Mouse (Mus musculus): ENCODE data around the gene Gsdma3. TPM values are rescaled to one million over a fixed set of nuclear protein-coding genes. Genes with fewer than 3 reads are reported as not detected.
"Not testable (repeated sequence)": the region's sequence is repeated elsewhere in the genome, so short reads cannot be mapped to it uniquely, and the experiment has no call there.

Gene Gsdma3
- total and polyA plus RNA-seq, 2 experiments from 2014 or later, result not detected

DNA sequence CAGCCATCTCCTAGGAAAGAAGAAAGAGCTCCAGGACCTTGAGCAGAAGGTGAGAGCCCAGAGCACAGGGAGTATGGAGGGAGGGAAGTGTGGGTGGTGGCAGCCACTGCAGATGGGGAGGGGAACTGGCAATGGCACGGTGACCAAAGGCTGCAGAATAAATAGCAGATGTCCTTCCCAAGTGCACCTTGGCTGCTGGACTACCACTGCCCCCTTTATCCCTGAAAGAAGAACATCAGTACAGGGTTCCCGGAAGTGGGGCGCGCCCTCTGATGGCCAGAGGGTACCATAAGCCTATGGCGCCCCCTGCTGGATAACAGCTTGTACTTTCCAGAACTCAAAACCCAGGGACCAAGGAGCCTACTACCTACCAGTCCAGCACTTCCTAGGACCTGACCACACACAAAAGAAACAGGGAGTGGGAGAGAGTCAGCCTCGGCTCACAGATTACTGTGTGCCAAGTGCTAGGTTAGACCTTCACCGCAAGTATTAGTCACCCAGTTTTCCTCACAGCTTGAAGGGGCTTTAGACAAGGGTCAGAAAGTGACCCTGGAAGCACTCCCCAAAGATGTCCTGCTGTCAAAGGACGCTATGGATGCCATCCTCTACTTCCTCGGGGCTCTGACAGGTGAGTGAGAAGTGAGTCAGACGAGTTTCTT lies 9.3 kb downstream of the Gsdma3 start:
- peak; percentile 40 for DNase-seq (ENCODE audit: low spot score)
- WGBS, result 26% methylated on average over 10 of the region's 10 CpGs
- H3K27me3 ChIP-seq (ENCODE audit: control insufficient read depth, insufficient read depth, low read length), result not testable (repeated sequence)

DNA sequence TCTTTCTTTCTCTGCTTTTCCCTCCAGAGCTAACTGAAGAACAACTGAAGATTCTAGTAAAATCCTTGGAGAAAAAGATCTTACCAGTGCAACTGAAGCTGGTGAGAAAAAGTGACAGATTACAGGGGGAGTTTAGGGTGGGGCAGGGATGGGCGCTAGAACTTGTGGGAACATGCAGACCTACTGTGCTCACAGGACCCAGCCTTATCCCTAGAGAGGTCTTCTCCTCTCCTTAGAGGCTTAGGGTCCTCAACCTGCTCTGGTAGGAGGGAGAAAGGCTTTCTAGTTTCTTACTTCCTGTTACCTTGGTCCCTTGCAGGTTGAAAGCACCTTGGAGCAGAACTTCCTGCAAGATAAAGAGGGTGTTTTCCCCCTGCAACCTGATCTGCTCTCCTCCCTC lies 11.3 kb downstream of the Gsdma3 start:
- Histone ChIP-seq H3K4me3 (ENCODE audit: low read depth, low read length) (no peak overlapping the region), H3K27ac (ENCODE audit: low read depth) (no peak overlapping the region), H3K9me3 (replicated peaks; ENCODE audit: control insufficient read depth, low read length) (no peaks in the 10 kb centered on the region), H3K4me2 (ENCODE audit: low read depth, low read length) (no peak overlapping the region), H3K4me1 (ENCODE audit: control insufficient read depth, insufficient read depth) (no peaks in the 10 kb centered on the region), H3K27me3 (ENCODE audit: control insufficient read depth, insufficient read depth, low read length) (0 out of 2 replicates have a peak, but pooled peaks cover 2% of the 10 kb centered on the region), H3K9ac (replicated peaks; ENCODE audit: low read depth, low read length) (no peak overlapping the region), H3K36me3 (replicated peaks; ENCODE audit: control insufficient read depth, insufficient read depth, low read length) (no peaks in the 10 kb centered on the region)
- TF ChIP-seq EP300 (IDR thresholded peaks at IDR 0.05; ENCODE audit: low read depth), result no peak
- TF ChIP-seq CTCF (IDR thresholded peaks at IDR 0.05; ENCODE audit: low read depth), result no peak
- no peak for DNase-seq (ENCODE audit: low spot score)
- no peak for ATAC-seq (ENCODE audit: insufficient read depth, low read depth)
- 61% methylated on average over 1 of the region's 1 CpGs for WGBS

More for the DNA sequence above, 9.3 kb downstream of the Gsdma3 start:
- peak; percentile 66; the same call in 1 of the 2 replicates for ATAC-seq (ENCODE audit: insufficient read depth, low read depth)
- not testable (repeated sequence) for H3K36me3 ChIP-seq (replicated peaks; ENCODE audit: control insufficient read depth, insufficient read depth, low read length); H3K9me3 ChIP-seq (replicated peaks; ENCODE audit: control insufficient read depth, low read length); H3K9ac ChIP-seq (replicated peaks; ENCODE audit: low read depth, low read length); H3K4me1 ChIP-seq (ENCODE audit: control insufficient read depth, insufficient read depth); H3K4me2 ChIP-seq (ENCODE audit: low read depth, low read length); H3K27ac ChIP-seq (ENCODE audit: low read depth); H3K4me3 ChIP-seq (ENCODE audit: low read depth, low read length)
- TF ChIP-seq CTCF (IDR thresholded peaks at IDR 0.05; ENCODE audit: low read depth), result peak; percentile 40

DNA sequence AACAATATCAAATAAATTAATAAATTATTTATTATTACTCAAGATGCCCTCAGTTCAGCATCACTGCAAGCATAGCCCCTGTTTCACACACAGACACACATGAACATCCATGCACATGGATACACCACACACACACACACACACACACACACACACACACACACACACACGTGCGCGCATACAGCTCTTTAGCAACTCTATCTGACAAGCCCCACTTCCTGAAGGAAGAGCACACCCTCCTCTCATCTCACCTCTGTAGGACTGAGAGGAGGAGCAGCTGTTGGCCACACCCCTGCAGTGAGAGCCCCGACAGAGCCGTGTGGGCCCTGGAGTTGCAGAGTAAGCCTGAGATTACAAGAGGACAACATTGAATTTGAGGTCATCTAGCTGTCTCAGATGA lies 13.9 kb downstream of the Gsdma3 start:
- WGBS, result 44% methylated on average over 5 of the region's 5 CpGs
- Histone ChIP-seq H3K4me3 (ENCODE audit: low read depth, low read length) (no peak overlapping the region), H3K36me3 (replicated peaks; ENCODE audit: control insufficient read depth, insufficient read depth, low read length) (no peaks in the 10 kb centered on the region), H3K9ac (replicated peaks; ENCODE audit: low read depth, low read length) (no peak overlapping the region), H3K9me3 (replicated peaks; ENCODE audit: control insufficient read depth, low read length) (no peaks in the 10 kb centered on the region), H3K27me3 (ENCODE audit: control insufficient read depth, insufficient read depth, low read length) (0 out of 2 replicates have a peak, but pooled peaks cover 2% of the 10 kb centered on the region), H3K27ac (ENCODE audit: low read depth) (no peak overlapping the region), H3K4me2 (ENCODE audit: low read depth, low read length) (no peak overlapping the region), H3K4me1 (ENCODE audit: control insufficient read depth, insufficient read depth) (no peaks in the 10 kb centered on the region)
- no peak for DNase-seq (ENCODE audit: low spot score)
- TF ChIP-seq EP300 (IDR thresholded peaks at IDR 0.05; ENCODE audit: low read depth), result no peak
- no peak for TF ChIP-seq CTCF (IDR thresholded peaks at IDR 0.05; ENCODE audit: low read depth)
- no peak for ATAC-seq (ENCODE audit: insufficient read depth, low read depth)

DNA sequence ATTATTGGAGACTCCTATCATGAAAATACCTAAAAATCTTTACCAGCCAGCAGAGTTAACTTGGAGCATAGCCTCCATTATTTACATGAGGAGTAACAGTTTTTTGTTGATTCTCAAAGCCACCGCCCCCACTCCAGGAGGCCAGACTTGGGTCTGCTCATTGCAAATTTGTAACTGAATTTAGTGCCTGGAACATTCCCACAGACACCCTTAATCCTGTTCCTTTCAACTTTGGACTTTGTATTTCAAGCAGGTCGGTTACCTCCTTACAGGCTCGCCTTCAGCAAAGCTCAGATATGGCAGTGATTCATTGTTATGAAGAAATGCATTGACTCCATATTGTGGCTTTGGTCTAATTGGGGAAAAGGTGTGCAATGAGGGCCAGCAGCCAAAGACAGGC lies 18.6 kb downstream of the Gsdma3 start:
- H3K4me2 ChIP-seq (ENCODE audit: low read depth, low read length), result no peak overlapping the region

DNA sequence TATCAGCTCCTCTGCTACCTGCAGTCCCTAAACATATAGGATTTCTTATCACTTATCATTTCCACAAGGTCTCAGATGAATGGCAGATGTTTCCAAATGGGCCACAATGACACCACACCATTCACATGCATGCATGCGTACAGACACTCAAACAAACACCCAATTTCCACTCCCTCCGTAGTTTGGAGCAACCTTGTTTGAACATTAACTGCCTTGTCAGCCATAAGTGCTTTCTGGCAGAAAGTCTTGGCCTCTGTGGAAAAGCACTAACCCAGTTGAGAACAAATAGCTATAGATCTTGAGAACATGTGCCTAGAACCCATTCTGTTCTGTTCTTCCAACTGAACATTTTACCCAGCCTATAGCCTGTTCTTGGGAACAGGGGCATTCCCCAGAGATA lies 19.8 kb downstream of the Gsdma3 start:
- TF ChIP-seq EP300 (IDR thresholded peaks at IDR 0.05; ENCODE audit: low read depth), result no peak
- no peak for TF ChIP-seq CTCF (IDR thresholded peaks at IDR 0.05; ENCODE audit: low read depth)
- ATAC-seq (ENCODE audit: insufficient read depth, low read depth) (no peak), DNase-seq (ENCODE audit: low spot score) (no peak)
- Histone ChIP-seq H3K4me1 (ENCODE audit: control insufficient read depth, insufficient read depth) (no peaks in the 10 kb centered on the region), H3K9me3 (replicated peaks; ENCODE audit: control insufficient read depth, low read length) (no peaks in the 10 kb centered on the region), H3K36me3 (replicated peaks; ENCODE audit: control insufficient read depth, insufficient read depth, low read length) (no peaks in the 10 kb centered on the region), H3K4me3 (ENCODE audit: low read depth, low read length) (no peak overlapping the region), H3K9ac (replicated peaks; ENCODE audit: low read depth, low read length) (no peak overlapping the region), H3K27ac (ENCODE audit: low read depth) (no peak overlapping the region), H3K27me3 (ENCODE audit: control insufficient read depth, insufficient read depth, low read length) (0 out of 2 replicates have a peak, but pooled peaks cover 6% of the 10 kb centered on the region), H3K4me2 (ENCODE audit: low read depth, low read length) (no peak overlapping the region)
- 72% methylated on average over 2 of the region's 2 CpGs for WGBS

More for the DNA sequence above, 18.6 kb downstream of the Gsdma3 start:
- DNase-seq (ENCODE audit: low spot score), result no peak
- no peaks in the 10 kb centered on the region for H3K4me1 ChIP-seq (ENCODE audit: control insufficient read depth, insufficient read depth)
- no peak overlapping the region for H3K27ac ChIP-seq (ENCODE audit: low read depth)
- TF ChIP-seq EP300 (IDR thresholded peaks at IDR 0.05; ENCODE audit: low read depth) (no peak), CTCF (IDR thresholded peaks at IDR 0.05; ENCODE audit: low read depth) (no peak)
- no peak for ATAC-seq (ENCODE audit: insufficient read depth, low read depth)
- H3K4me3 ChIP-seq (ENCODE audit: low read depth, low read length), result no peak overlapping the region
- 0 out of 2 replicates have a peak, but pooled peaks cover 6% of the 10 kb centered on the region for H3K27me3 ChIP-seq (ENCODE audit: control insufficient read depth, insufficient read depth, low read length)
- H3K9me3 ChIP-seq (replicated peaks; ENCODE audit: control insufficient read depth, low read length), result no peaks in the 10 kb centered on the region
- no peaks in the 10 kb centered on the region for H3K36me3 ChIP-seq (replicated peaks; ENCODE audit: control insufficient read depth, insufficient read depth, low read length)
- 77% methylated on average over 3 of the region's 3 CpGs for WGBS
- no peak overlapping the region for H3K9ac ChIP-seq (replicated peaks; ENCODE audit: low read depth, low read length)

DNA sequence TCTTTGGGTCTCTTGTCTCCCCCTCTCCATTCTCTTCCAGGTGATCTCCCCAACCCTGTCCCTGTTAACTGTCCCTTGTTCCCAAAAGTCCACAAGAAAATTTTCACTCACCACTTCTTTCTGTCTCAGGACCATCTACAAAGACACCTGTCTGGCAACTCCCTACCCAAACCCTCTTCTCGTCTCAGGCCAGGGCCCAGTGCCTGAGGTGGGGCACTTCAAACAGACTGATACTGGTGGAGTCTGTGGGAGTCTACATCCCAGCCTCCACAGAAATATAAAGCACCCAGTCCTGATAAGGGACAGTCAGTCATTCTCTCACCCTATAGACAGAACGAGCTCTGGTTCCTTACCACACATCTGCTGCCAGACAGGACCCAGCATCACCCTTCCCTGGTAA lies 20.3 kb downstream of the Gsdma3 start, which contains the start of gene Gsdma2:
Gsdma2 (plus strand) TSS at position 301 of the 400 bp plus-strand sequence.
- no peak for DNase-seq (ENCODE audit: low spot score)
- Histone ChIP-seq H3K4me1 (ENCODE audit: control insufficient read depth, insufficient read depth) (no peaks in the 10 kb centered on the region), H3K9me3 (replicated peaks; ENCODE audit: control insufficient read depth, low read length) (no peaks in the 10 kb centered on the region), H3K4me3 (ENCODE audit: low read depth, low read length) (no peak within 1 kb of the TSS), H3K27ac (ENCODE audit: low read depth) (no peak within 1 kb of the TSS), H3K27me3 (ENCODE audit: control insufficient read depth, insufficient read depth, low read length) (0 out of 2 replicates have a peak, but pooled peaks cover 4% of the 10 kb centered on the region), H3K36me3 (replicated peaks; ENCODE audit: control insufficient read depth, insufficient read depth, low read length) (no peaks in the 10 kb centered on the region), H3K4me2 (ENCODE audit: low read depth, low read length) (no peak within 1 kb of the TSS), H3K9ac (replicated peaks; ENCODE audit: low read depth, low read length) (no peak within 1 kb of the TSS)
- TF ChIP-seq EP300 (IDR thresholded peaks at IDR 0.05; ENCODE audit: low read depth) (no peak), CTCF (IDR thresholded peaks at IDR 0.05; ENCODE audit: low read depth) (no peak)
- 42% methylated on average over 2 of the region's 2 CpGs for WGBS
- ATAC-seq (ENCODE audit: insufficient read depth, low read depth), result no peak

Measured in heart, postnatal 0 days (tissue).